Mouse (Mus musculus) heart, embryonic 12.5 days (tissue): ENCODE results near the gene Klf2. TPM values are rescaled to one million over a fixed set of nuclear protein-coding genes. Genes with fewer than 3 reads are reported as not detected.

Source experiments
- ATAC-seq: fragments of 200-750 bp; cut with Nextera tagmentation; 2 replicates; pipeline ENCODE4 v1.8.0; 2017; ENCODE audit warnings: moderate TSS enrichment, moderate library complexity; ENCODE audit not compliant: insufficient number of reproducible peaks, low FRiP score
- H3K27ac ChIP-seq: fragments of 300-500 bp; sonication (generic); 2 replicates; pipeline ENCODE4 v1.5.1; 2016; ENCODE audit warnings: mild to moderate bottlenecking, moderate library complexity; ENCODE audit not compliant: poor library complexity, severe bottlenecking
- H3K27me3 ChIP-seq: fragments of 300-500 bp; sonication (generic); replicated peaks from 2 replicates; pipeline ENCODE4 v1.6.1; 2016; ENCODE audit warnings: mild to moderate bottlenecking, moderate library complexity
- H3K36me3 ChIP-seq: fragments of 300-500 bp; sonication (generic); 2 replicates; pipeline ENCODE4 v1.6.1; 2016; ENCODE audit warnings: mild to moderate bottlenecking, moderate library complexity
- H3K4me1 ChIP-seq: fragments of 300-500 bp; sonication (generic); replicated peaks from 2 replicates; pipeline ENCODE4 v1.6.1; 2016; ENCODE audit warnings: mild to moderate bottlenecking
- H3K4me2 ChIP-seq: fragments of 300-500 bp; sonication (generic); 2 replicates; pipeline ENCODE4 v1.6.1; 2016; ENCODE audit warnings: mild to moderate bottlenecking, moderate library complexity
- H3K4me3 ChIP-seq: fragments of 300-500 bp; sonication (generic); 2 replicates; pipeline ENCODE4 v1.5.1; 2016; ENCODE audit warnings: mild to moderate bottlenecking
- H3K9ac ChIP-seq: fragments of 300-500 bp; sonication (generic); 2 replicates; pipeline ENCODE4 v1.6.1; 2016; ENCODE audit warnings: mild to moderate bottlenecking, moderate library complexity
- H3K9me3 ChIP-seq: fragments of 300-500 bp; sonication (generic); replicated peaks from 2 replicates; pipeline ENCODE4 v1.6.1; 2016; ENCODE audit warnings: mild to moderate bottlenecking, moderate library complexity
- WGBS: fragments of 180-500 bp; shearing (Covaris S2); methylation state at CpG from one replicate; pipeline ENCODE4 v1.1.7; 2016; 5-methylcytosine and 5-hydroxymethylcytosine counted together
- polyA plus RNA-seq: library from polyadenylated mRNA; unstranded; fragments of >200 nt; fragmentation: Nextera tagmentation; extraction: Ambion mirVana; gene quantifications from 2 replicates; pipeline ENCODE4 v1.2.1, GENCODE M21; 2016

Gene Klf2
- polyA plus RNA-seq, 1 experiment from 2014 or later: 28.1 TPM

- ATAC-seq: no peak
- Histone ChIP-seq H3K27ac (peak overlapping the region; percentile 70), H3K9ac (peak overlapping the region; percentile 5), H3K9me3 (no peaks in the 10 kb centered on the region), H3K4me3 (no peak overlapping the region), H3K4me1 (peaks cover 51% of the 10 kb centered on the region), H3K36me3 (peaks cover 44% of the 10 kb centered on the region), H3K4me2 (no peak overlapping the region), H3K27me3 (no peaks in the 10 kb centered on the region)
- WGBS: 69% methylated on average over 8 of the region's 8 CpGs
Observed at GRCm38 (mm10) chr8:72352951-72353699, 34.3 kb downstream of the Klf2 start.

GRCm38 (mm10) chr8:72353700-72354045 is 34.8 kb downstream of the Klf2 start:
- H3K36me3 ChIP-seq: peaks cover 45% of the 10 kb centered on the region
- WGBS: 43% methylated on average over 7 of the region's 7 CpGs
- ATAC-seq: peak; percentile 66
- peaks cover 50% of the 10 kb centered on the region for H3K4me1 ChIP-seq
- peak overlapping the region; percentile 70 for H3K27ac ChIP-seq
- no peaks in the 10 kb centered on the region for H3K9me3 ChIP-seq
- peak overlapping the region; percentile 5 for H3K9ac ChIP-seq
- H3K4me3 ChIP-seq: no peak overlapping the region
- no peak overlapping the region for H3K4me2 ChIP-seq
- H3K27me3 ChIP-seq: no peaks in the 10 kb centered on the region

DNA sequence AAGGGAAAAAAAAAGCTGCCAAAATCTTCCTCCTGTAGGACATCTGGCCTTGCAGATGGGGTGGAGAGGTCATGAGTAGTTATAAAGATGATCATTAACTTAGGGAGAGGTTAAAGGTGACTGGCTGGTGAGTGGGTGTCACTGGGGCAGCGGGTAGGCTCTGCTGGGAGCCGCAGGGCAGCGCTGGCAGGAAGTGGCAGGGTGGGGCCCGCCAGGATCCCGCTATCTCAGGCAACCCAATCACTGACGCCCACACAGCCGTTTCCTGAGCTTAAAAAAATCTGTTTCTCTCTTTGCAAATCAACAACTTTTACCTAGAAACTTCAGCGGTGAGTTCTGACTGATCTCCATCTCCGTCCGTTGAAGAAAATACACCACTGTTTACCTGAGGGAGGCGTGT is 35.4 kb downstream of the Klf2 start:
- peaks cover 45% of the 10 kb centered on the region for H3K4me1 ChIP-seq
- peak; percentile 53; the same call in 1 of the 2 replicates for ATAC-seq
- H3K27me3 ChIP-seq: no peaks in the 10 kb centered on the region
- 53% methylated on average over 11 of the region's 11 CpGs for WGBS
- no peaks in the 10 kb centered on the region for H3K9me3 ChIP-seq
- peaks cover 51% of the 10 kb centered on the region for H3K36me3 ChIP-seq
- no peak overlapping the region for H3K4me3 ChIP-seq
- peak overlapping the region; percentile 70 for H3K27ac ChIP-seq
- no peak overlapping the region for H3K9ac ChIP-seq
- H3K4me2 ChIP-seq: no peak overlapping the region

GRCm38 (mm10) chr8:72356593-72356992 is 37.8 kb downstream of the Klf2 start:
- Histone ChIP-seq H3K27me3 (no peaks in the 10 kb centered on the region), H3K4me2 (no peak overlapping the region), H3K4me3 (no peak overlapping the region), H3K9ac (no peak overlapping the region), H3K4me1 (peaks cover 45% of the 10 kb centered on the region), H3K27ac (no peak overlapping the region), H3K9me3 (no peaks in the 10 kb centered on the region), H3K36me3 (peaks cover 70% of the 10 kb centered on the region)
- no peak for ATAC-seq
- WGBS: 92% methylated on average over 3 of the region's 3 CpGs

DNA sequence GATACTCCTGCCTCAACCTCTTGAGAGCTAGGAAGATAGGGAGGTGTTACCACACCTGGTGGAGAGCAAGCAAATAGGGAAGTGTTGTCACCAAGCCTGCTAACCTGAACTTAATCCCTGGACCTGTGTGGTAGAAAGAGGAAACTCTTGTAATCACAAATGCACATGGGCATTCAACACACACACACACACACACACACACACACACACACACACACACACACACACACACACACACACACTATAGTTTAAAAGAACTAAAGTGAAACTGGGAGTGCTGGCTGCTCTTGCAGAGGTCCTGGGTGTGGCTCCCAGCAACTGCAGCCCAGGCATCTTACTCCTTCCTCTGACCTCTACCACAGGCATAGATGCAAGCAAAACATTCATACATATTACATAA is 41.3 kb downstream of the Klf2 start:
- no peak overlapping the region for H3K27ac ChIP-seq
- H3K4me1 ChIP-seq: peaks cover 15% of the 10 kb centered on the region
- H3K27me3 ChIP-seq: no peaks in the 10 kb centered on the region
- no peak overlapping the region for H3K9ac ChIP-seq
- H3K36me3 ChIP-seq: peaks cover 93% of the 10 kb centered on the region
- H3K4me3 ChIP-seq: no peak overlapping the region
- H3K9me3 ChIP-seq: no peaks in the 10 kb centered on the region
- H3K4me2 ChIP-seq: no peak overlapping the region
- ATAC-seq: no peak

DNA sequence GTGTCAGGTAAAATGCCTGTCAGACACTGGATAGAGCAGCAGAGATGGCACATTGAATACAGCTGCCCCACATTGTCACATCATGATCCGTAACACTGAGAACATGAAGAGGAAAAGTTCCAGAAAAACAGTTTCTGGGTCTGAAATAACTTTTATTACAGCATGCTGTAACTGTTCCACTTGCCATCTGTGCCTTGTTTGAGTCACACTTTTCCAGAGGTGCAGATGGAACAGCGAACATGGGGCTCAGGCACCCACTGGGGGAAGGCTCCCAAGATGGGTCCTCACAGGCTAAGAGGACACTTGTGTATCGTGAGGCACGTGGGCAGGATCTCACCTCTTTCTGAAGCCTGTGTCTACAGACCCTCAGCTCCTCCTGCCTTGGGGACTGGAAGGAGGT is 43.9 kb downstream of the Klf2 start:
- ATAC-seq: no peak
- 94% methylated on average over 4 of the region's 4 CpGs for WGBS
- H3K27me3 ChIP-seq: no peaks in the 10 kb centered on the region
- H3K27ac ChIP-seq: no peak overlapping the region
- no peak overlapping the region for H3K9ac ChIP-seq
- no peak overlapping the region for H3K4me2 ChIP-seq
- peaks cover 89% of the 10 kb centered on the region for H3K36me3 ChIP-seq
- no peaks in the 10 kb centered on the region for H3K9me3 ChIP-seq
- peaks cover 8% of the 10 kb centered on the region for H3K4me1 ChIP-seq
- no peak overlapping the region for H3K4me3 ChIP-seq

GRCm38 (mm10) chr8:72363457-72363856 is 44.6 kb downstream of the Klf2 start:
- ATAC-seq: no peak
- Histone ChIP-seq H3K4me2 (no peak overlapping the region), H3K9me3 (no peaks in the 10 kb centered on the region), H3K36me3 (peaks cover 89% of the 10 kb centered on the region), H3K9ac (no peak overlapping the region), H3K27ac (no peak overlapping the region), H3K4me3 (no peak overlapping the region), H3K4me1 (peaks cover 8% of the 10 kb centered on the region), H3K27me3 (no peaks in the 10 kb centered on the region)
- 69% methylated on average over 7 of the region's 7 CpGs for WGBS

GRCm38 (mm10) chr8:72365016-72365415 is 46.2 kb downstream of the Klf2 start:
- Histone ChIP-seq H3K27ac (no peak overlapping the region), H3K4me1 (peaks cover 8% of the 10 kb centered on the region), H3K27me3 (no peaks in the 10 kb centered on the region), H3K4me2 (no peak overlapping the region), H3K9me3 (no peaks in the 10 kb centered on the region), H3K36me3 (peaks cover 89% of the 10 kb centered on the region), H3K9ac (no peak overlapping the region), H3K4me3 (no peak overlapping the region)
- WGBS: 89% methylated on average over 2 of the region's 2 CpGs
- no peak for ATAC-seq

DNA sequence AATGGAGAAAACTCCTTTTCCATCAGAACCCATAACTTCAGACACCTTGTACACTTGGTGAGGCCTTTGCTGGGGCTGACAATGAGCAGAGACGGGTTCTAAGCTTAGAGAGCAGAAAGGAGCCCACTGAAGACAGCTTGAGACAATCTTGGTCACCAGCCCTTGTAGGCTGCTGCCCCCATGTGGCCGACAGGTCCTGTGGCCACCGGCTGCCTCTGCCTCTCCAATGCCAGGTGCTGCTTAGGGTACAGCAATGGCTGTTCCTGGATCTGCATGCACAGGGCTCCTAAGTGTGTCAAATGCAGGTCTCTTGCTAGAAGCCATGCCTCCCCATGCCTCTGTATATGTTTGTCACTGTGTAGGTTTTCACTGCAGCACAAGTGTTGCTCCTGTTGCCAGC is 47.0 kb downstream of the Klf2 start:
- Histone ChIP-seq H3K9ac (no peak overlapping the region), H3K4me3 (no peak overlapping the region), H3K4me2 (no peak overlapping the region), H3K36me3 (peaks cover 92% of the 10 kb centered on the region), H3K4me1 (peaks cover 8% of the 10 kb centered on the region), H3K27me3 (no peaks in the 10 kb centered on the region), H3K9me3 (no peaks in the 10 kb centered on the region), H3K27ac (no peak overlapping the region)
- ATAC-seq: peak; percentile 54; the same call in 1 of the 2 replicates
- 21% methylated on average over 3 of the region's 3 CpGs for WGBS

DNA sequence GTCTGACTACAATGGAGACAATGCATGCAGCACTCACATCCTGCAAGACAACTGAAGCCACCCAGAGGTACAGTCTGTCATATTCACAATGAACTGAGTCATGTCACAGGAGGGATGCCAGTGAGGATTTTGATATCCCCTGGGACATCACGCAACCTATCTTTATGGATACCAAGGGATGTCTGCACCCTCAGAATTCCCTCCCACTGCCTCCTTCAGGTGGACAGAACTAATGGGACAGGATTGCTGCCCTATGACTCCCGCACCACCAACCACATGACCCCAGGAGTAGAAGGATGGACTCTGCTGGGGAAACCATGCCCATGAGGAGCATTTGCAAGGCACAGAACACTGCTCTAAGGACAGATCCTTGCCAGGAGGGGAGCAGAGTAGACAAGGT is 47.6 kb downstream of the Klf2 start:
- Histone ChIP-seq H3K9me3 (no peaks in the 10 kb centered on the region), H3K27ac (no peak overlapping the region), H3K27me3 (no peaks in the 10 kb centered on the region), H3K9ac (no peak overlapping the region), H3K4me3 (no peak overlapping the region), H3K4me2 (no peak overlapping the region), H3K36me3 (peaks cover 93% of the 10 kb centered on the region), H3K4me1 (peaks cover 8% of the 10 kb centered on the region)
- 95% methylated on average over 2 of the region's 2 CpGs for WGBS
- no peak for ATAC-seq
